Mouse (Mus musculus): Measurements from ENCODE around the gene Emsy. TPM values are rescaled to one million over a fixed set of nuclear protein-coding genes. Genes with fewer than 3 reads are reported as not detected.
A peak's percentile ranks its signal among the peaks of the same experiment; 100 is the strongest.

Emsy gene
- polyA plus RNA-seq, 2 experiments: 8.0 to 8.6 TPM

DNA sequence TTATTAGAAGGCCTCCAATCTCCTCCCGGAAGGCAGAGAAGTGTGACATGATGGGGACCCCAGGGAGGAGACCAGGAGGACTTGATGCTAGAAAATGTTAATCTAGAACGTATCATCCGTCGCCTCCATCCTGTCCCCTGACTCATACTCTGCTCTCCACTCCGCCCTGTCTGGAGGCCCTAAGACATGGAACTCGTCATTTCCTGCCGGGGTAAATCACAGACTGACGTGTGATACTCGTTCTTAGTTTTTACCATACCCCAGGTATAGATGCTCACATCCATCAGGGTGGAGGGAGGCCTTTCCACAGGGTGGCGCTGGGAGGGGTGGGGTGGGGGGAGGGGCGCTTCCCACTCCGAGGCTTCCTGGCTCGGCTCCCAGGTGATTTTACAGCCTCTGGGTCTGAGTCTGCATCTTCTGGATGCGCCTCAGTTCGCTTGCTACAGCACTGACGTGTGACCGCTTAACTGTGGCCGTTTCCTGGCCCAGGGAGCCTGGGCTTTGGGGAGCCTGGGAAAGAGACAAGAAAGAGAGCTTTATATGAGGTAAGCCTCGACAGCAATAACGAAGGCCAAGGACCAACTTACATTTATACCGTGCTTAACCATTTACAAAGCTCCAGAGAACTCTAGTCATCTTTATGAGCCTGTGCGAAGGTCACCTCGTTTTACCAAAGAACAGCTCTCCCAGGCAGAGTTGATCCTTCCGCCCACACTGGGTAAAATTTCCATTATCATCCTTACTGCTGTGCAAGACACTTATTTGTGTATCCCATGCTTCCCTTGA, 36.4 kb upstream of the Emsy start:
- WGBS (ENCODE audit: insufficient replicate concordance): 49% methylated on average over 24 of the region's 24 CpGs
- Histone ChIP-seq H3K4me1 (replicated peaks; ENCODE audit: control insufficient read depth in 2 of 2, insufficient read depth in 2 of 2, low read length in 1 of 2) (peaks cover 0 to 7% of the 10 kb centered on the region in 2 experiments; a peak in 2 of 4 replicates), H3K27ac (no peak overlapping the region), H3K4me3 (ENCODE audit: insufficient read depth in 1 of 2, low read depth in 2 of 2, low read length in 2 of 2) (no peak overlapping the region), H3K4me2 (ENCODE audit: low read depth) (no peak overlapping the region), H3K27me3 (ENCODE audit: control insufficient read depth, insufficient read depth, low read length) (no peaks in the 10 kb centered on the region), H3K9me3 (ENCODE audit: control insufficient read depth, low read length) (no peaks in the 10 kb centered on the region), H3K36me3 (replicated peaks; ENCODE audit: control insufficient read depth, insufficient read depth, low read depth) (no peaks in the 10 kb centered on the region), H3K9ac (replicated peaks) (no peak overlapping the region)
- DNase-seq (ENCODE audit: low read depth in 3 of 3, low spot score in 3 of 3) (no peak), ATAC-seq (ENCODE audit: insufficient read depth) (no peak)
- TF ChIP-seq EP300 (IDR thresholded peaks at IDR 0.05; ENCODE audit: low read depth): no peak
- TF ChIP-seq CTCF (IDR thresholded peaks at IDR 0.05; ENCODE audit: low read depth): no peak

DNA sequence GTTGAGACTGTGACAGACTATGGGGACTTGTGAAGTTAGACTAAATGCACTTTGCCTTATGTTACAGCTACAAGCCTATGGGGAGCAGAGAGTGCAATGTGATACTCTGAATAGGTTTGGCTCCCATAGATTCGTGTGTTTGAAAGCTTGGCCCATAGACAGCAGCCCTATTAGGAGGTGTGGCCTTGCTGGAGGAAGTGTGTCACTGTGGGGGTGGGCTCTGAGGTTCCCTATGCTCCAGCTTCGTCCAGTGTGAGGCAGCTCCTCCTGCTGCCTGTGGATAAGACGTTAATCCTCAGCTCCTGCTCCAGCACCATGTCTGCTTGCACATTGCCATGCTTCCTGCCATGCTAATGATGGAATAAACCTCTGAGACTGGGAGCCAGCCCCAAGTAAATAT, 34.2 kb upstream of the Emsy start:
- Histone ChIP-seq H3K4me1 (replicated peaks; ENCODE audit: control insufficient read depth in 2 of 2, insufficient read depth in 2 of 2, low read length in 1 of 2) (peaks cover 0 to 7% of the 10 kb centered on the region in 2 experiments; a peak in 2 of 4 replicates), H3K27ac (no peak overlapping the region), H3K36me3 (replicated peaks; ENCODE audit: control insufficient read depth, insufficient read depth, low read depth) (no peaks in the 10 kb centered on the region), H3K27me3 (ENCODE audit: control insufficient read depth, insufficient read depth, low read length) (no peaks in the 10 kb centered on the region), H3K9me3 (ENCODE audit: control insufficient read depth, low read length) (no peaks in the 10 kb centered on the region), H3K4me3 (ENCODE audit: insufficient read depth in 1 of 2, low read depth in 2 of 2, low read length in 2 of 2) (no peak overlapping the region), H3K9ac (replicated peaks) (no peak overlapping the region), H3K4me2 (ENCODE audit: low read depth) (no peak overlapping the region)
- DNase-seq (ENCODE audit: low read depth in 3 of 3, low spot score in 3 of 3) (no peak), ATAC-seq (ENCODE audit: insufficient read depth) (no peak)
- 0 out of 2 replicates have a peak, but pooled peaks have one; percentile 6 for TF ChIP-seq CTCF (IDR thresholded peaks at IDR 0.05; ENCODE audit: low read depth)
- TF ChIP-seq EP300 (IDR thresholded peaks at IDR 0.05; ENCODE audit: low read depth): no peak
- WGBS (ENCODE audit: insufficient replicate concordance): 8% methylated on average over 3 of the region's 3 CpGs

DNA sequence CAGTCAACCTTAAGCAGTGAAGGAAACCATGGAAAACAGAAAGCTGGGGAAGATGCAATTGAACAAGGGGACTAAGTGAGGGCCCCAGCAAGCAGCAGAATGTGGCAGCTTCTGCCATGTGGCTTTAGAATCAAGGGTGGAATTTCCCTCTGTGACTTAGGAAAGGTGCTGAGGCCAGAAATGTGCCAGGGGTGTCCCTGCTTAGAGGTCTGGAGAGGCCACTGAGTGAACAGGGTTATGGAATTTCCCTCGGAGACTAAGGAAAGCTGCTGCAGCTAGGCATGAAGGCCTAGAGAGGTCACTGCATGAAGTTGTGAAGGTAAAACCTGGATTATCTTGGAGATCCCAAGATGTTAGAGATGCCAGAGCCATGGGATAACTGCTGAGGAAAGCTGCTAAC, 33.5 kb upstream of the Emsy start:
- Histone ChIP-seq H3K27me3 (ENCODE audit: control insufficient read depth, insufficient read depth, low read length) (no peaks in the 10 kb centered on the region), H3K27ac (no peak overlapping the region), H3K36me3 (replicated peaks; ENCODE audit: control insufficient read depth, insufficient read depth, low read depth) (no peaks in the 10 kb centered on the region), H3K4me2 (ENCODE audit: low read depth) (no peak overlapping the region), H3K9me3 (ENCODE audit: control insufficient read depth, low read length) (no peaks in the 10 kb centered on the region), H3K4me3 (ENCODE audit: insufficient read depth in 1 of 2, low read depth in 2 of 2, low read length in 2 of 2) (no peak overlapping the region), H3K4me1 (replicated peaks; ENCODE audit: control insufficient read depth in 2 of 2, insufficient read depth in 2 of 2, low read length in 1 of 2) (peaks cover 0 to 7% of the 10 kb centered on the region in 2 experiments; a peak in 2 of 4 replicates), H3K9ac (replicated peaks) (no peak overlapping the region)
- no peak for TF ChIP-seq CTCF (IDR thresholded peaks at IDR 0.05; ENCODE audit: low read depth)
- no peak for TF ChIP-seq EP300 (IDR thresholded peaks at IDR 0.05; ENCODE audit: low read depth)
- ATAC-seq (ENCODE audit: insufficient read depth): no peak
- DNase-seq (ENCODE audit: low read depth in 3 of 3, low spot score in 3 of 3): no peak
- WGBS (ENCODE audit: insufficient replicate concordance): 63% methylated on average over 1 of the region's 1 CpGs

DNA sequence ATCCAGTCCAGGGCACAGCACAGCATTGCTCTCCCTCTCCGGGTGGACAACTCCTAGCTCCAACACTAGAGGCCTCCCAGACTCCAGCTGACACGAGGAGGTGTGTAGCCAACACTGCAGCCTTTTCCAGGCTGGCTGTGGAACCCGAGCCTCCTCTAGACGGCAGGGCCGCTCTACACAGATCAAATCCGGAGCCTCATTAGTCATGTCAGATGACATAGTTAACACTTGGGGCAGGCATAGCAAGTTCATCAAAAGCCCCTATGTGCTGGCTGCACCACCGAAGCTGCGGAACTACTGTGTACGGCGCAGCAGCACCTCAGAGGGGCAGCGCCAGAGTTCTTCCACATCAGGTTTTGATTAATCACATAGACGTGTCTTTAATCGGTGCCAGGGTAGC, 29.3 kb upstream of the Emsy start:
- peaks cover 0 to under 1% of the 10 kb centered on the region in 2 experiments; a peak in 2 of 4 replicates for H3K4me1 ChIP-seq (replicated peaks; ENCODE audit: control insufficient read depth in 2 of 2, insufficient read depth in 2 of 2, low read length in 1 of 2)
- H3K36me3 ChIP-seq (replicated peaks; ENCODE audit: control insufficient read depth, insufficient read depth, low read depth): no peaks in the 10 kb centered on the region
- TF ChIP-seq CTCF (IDR thresholded peaks at IDR 0.05; ENCODE audit: low read depth): peak; percentile 28; the same call in 1 of the 2 replicates
- TF ChIP-seq EP300 (IDR thresholded peaks at IDR 0.05; ENCODE audit: low read depth): no peak
- no peak overlapping the region for H3K4me3 ChIP-seq (ENCODE audit: insufficient read depth in 1 of 2, low read depth in 2 of 2, low read length in 2 of 2)
- DNase-seq (ENCODE audit: low read depth in 3 of 3, low spot score in 3 of 3) (no peak), ATAC-seq (ENCODE audit: insufficient read depth) (no peak)
- no peak overlapping the region for H3K27ac ChIP-seq
- no peak overlapping the region for H3K9ac ChIP-seq (replicated peaks)
- no peaks in the 10 kb centered on the region for H3K9me3 ChIP-seq (ENCODE audit: control insufficient read depth, low read length)
- 54% methylated on average over 13 of the region's 13 CpGs for WGBS (ENCODE audit: insufficient replicate concordance)
- H3K4me2 ChIP-seq (ENCODE audit: low read depth): no peak overlapping the region
- no peaks in the 10 kb centered on the region for H3K27me3 ChIP-seq (ENCODE audit: control insufficient read depth, insufficient read depth, low read length)

DNA sequence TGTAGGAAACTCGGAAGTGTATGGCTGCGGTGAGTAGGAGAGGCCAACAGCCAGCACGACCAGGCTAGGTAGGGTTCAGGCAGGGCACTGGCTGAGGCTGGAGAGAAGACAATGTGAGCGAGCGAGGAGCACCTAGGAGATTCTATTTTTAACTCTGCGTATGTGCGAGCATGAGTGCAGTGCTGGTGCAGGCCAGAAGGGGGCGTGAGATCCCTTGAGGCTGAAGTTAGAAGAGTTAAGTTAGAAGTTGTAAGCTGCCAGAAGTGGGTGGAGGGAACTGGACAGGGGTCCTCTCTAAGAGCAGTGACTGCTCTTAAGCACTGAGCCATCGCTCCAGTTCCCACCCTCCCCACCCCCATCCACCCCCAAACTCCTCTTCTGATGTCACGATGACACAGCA, 26.2 kb upstream of the Emsy start:
- DNase-seq (ENCODE audit: low read depth in 3 of 3, low spot score in 3 of 3) (no peak), ATAC-seq (ENCODE audit: insufficient read depth) (no peak)
- H3K27me3 ChIP-seq (ENCODE audit: control insufficient read depth, insufficient read depth, low read length): no peaks in the 10 kb centered on the region; the same call in 1 of the 2 replicates
- H3K36me3 ChIP-seq (replicated peaks; ENCODE audit: control insufficient read depth, insufficient read depth, low read depth): no peaks in the 10 kb centered on the region
- WGBS (ENCODE audit: insufficient replicate concordance): 77% methylated on average over 10 of the region's 10 CpGs
- peak; percentile 56 for TF ChIP-seq CTCF (IDR thresholded peaks at IDR 0.05; ENCODE audit: low read depth)
- TF ChIP-seq EP300 (IDR thresholded peaks at IDR 0.05; ENCODE audit: low read depth): no peak
- H3K4me3 ChIP-seq (ENCODE audit: insufficient read depth in 1 of 2, low read depth in 2 of 2, low read length in 2 of 2): no peak overlapping the region
- no peaks in the 10 kb centered on the region; a peak in 1 of 4 replicates for H3K4me1 ChIP-seq (replicated peaks; ENCODE audit: control insufficient read depth in 2 of 2, insufficient read depth in 2 of 2, low read length in 1 of 2)
- no peak overlapping the region for H3K27ac ChIP-seq
- H3K9me3 ChIP-seq (ENCODE audit: control insufficient read depth, low read length): no peaks in the 10 kb centered on the region
- no peak overlapping the region for H3K4me2 ChIP-seq (ENCODE audit: low read depth)
- H3K9ac ChIP-seq (replicated peaks): no peak overlapping the region
